Mouse (Mus musculus): ENCODE measurements around the gene Cherp. TPM values are rescaled to one million over a fixed set of nuclear protein-coding genes. Genes with fewer than 3 reads are reported as not detected.

The Cherp gene
- polyA plus RNA-seq, 1 experiment from 2014 or later: 45.6 TPM

GRCm38 (mm10) chr8:72469243-72469642 lies 5.8 kb downstream of the Cherp start:
- no peak overlapping the region for H3K27ac ChIP-seq (replicated peaks)
- H3K9me3 ChIP-seq: no peaks in the 10 kb centered on the region
- H3K4me2 ChIP-seq: no peak overlapping the region
- H3K27me3 ChIP-seq (replicated peaks): no peaks in the 10 kb centered on the region
- no peak overlapping the region for H3K4me3 ChIP-seq
- peaks cover 12% of the 10 kb centered on the region for H3K4me1 ChIP-seq
- no peak for ATAC-seq (ENCODE audit: extremely low read depth, insufficient number of reproducible peaks, low FRiP score, low TSS enrichment)
- no peak overlapping the region for H3K9ac ChIP-seq
- H3K36me3 ChIP-seq: peaks cover 96% of the 10 kb centered on the region
- WGBS: 78% methylated on average over 2 of the region's 2 CpGs

- no peaks in the 10 kb centered on the region for H3K9me3 ChIP-seq
- H3K36me3 ChIP-seq: peaks cover 100% of the 10 kb centered on the region
- no peak overlapping the region for H3K4me2 ChIP-seq
- no peaks in the 10 kb centered on the region for H3K4me1 ChIP-seq
- H3K27me3 ChIP-seq (replicated peaks): no peaks in the 10 kb centered on the region
- WGBS: 93% methylated on average over 10 of the region's 10 CpGs
- no peak overlapping the region for H3K4me3 ChIP-seq
- H3K9ac ChIP-seq: no peak overlapping the region
- H3K27ac ChIP-seq (replicated peaks): no peak overlapping the region
- no peak for ATAC-seq (ENCODE audit: extremely low read depth, insufficient number of reproducible peaks, low FRiP score, low TSS enrichment)
Measured at GRCm38 (mm10) chr8:72464211-72464610, 10.8 kb downstream of the Cherp start.

GRCm38 (mm10) chr8:72459881-72460533 lies 15.0 kb downstream of the Cherp start:
- no peak for ATAC-seq (ENCODE audit: extremely low read depth, insufficient number of reproducible peaks, low FRiP score, low TSS enrichment)
- H3K27me3 ChIP-seq (replicated peaks): no peaks in the 10 kb centered on the region
- no peak overlapping the region for H3K9ac ChIP-seq
- peaks cover 5% of the 10 kb centered on the region; the same call in 1 of the 2 replicates for H3K4me1 ChIP-seq
- no peaks in the 10 kb centered on the region for H3K9me3 ChIP-seq
- no peak overlapping the region for H3K27ac ChIP-seq (replicated peaks)
- 88% methylated on average over 4 of the region's 4 CpGs for WGBS
- peaks cover 92% of the 10 kb centered on the region for H3K36me3 ChIP-seq
- no peak overlapping the region for H3K4me2 ChIP-seq
- H3K4me3 ChIP-seq: no peak overlapping the region

GRCm38 (mm10) chr8:72458457-72458856 lies 16.6 kb downstream of the Cherp start:
- WGBS: 85% methylated on average over 6 of the region's 6 CpGs
- Histone ChIP-seq H3K9me3 (peaks cover 4% of the 10 kb centered on the region; the same call in 1 of the 2 replicates), H3K4me1 (peaks cover 6% of the 10 kb centered on the region; the same call in 1 of the 2 replicates), H3K27me3 (replicated peaks) (no peaks in the 10 kb centered on the region), H3K9ac (no peak overlapping the region), H3K4me3 (no peak overlapping the region), H3K36me3 (peaks cover 92% of the 10 kb centered on the region), H3K4me2 (no peak overlapping the region), H3K27ac (replicated peaks) (no peak overlapping the region)
- ATAC-seq (ENCODE audit: extremely low read depth, insufficient number of reproducible peaks, low FRiP score, low TSS enrichment): no peak

GRCm38 (mm10) chr8:72457806-72458205 lies 17.2 kb downstream of the Cherp start:
- no peak overlapping the region for H3K4me3 ChIP-seq
- no peak overlapping the region for H3K9ac ChIP-seq
- no peak overlapping the region for H3K4me2 ChIP-seq
- peaks cover 92% of the 10 kb centered on the region for H3K36me3 ChIP-seq
- no peak for ATAC-seq (ENCODE audit: extremely low read depth, insufficient number of reproducible peaks, low FRiP score, low TSS enrichment)
- no peaks in the 10 kb centered on the region for H3K27me3 ChIP-seq (replicated peaks)
- H3K4me1 ChIP-seq: peaks cover 6% of the 10 kb centered on the region; the same call in 1 of the 2 replicates
- H3K27ac ChIP-seq (replicated peaks): no peak overlapping the region
- WGBS: 80% methylated on average over 3 of the region's 3 CpGs
- peaks cover 4% of the 10 kb centered on the region; the same call in 1 of the 2 replicates for H3K9me3 ChIP-seq

GRCm38 (mm10) chr8:72455317-72455716 lies 19.7 kb downstream of the Cherp start:
- no peak for ATAC-seq (ENCODE audit: extremely low read depth, insufficient number of reproducible peaks, low FRiP score, low TSS enrichment)
- Histone ChIP-seq H3K27ac (replicated peaks) (no peak overlapping the region), H3K4me1 (peaks cover 6% of the 10 kb centered on the region; the same call in 1 of the 2 replicates), H3K36me3 (peaks cover 90% of the 10 kb centered on the region), H3K4me2 (no peak overlapping the region), H3K9ac (no peak overlapping the region), H3K27me3 (replicated peaks) (no peaks in the 10 kb centered on the region), H3K9me3 (peaks cover 4% of the 10 kb centered on the region; the same call in 1 of the 2 replicates), H3K4me3 (no peak overlapping the region)
- 62% methylated on average over 4 of the region's 4 CpGs for WGBS

GRCm38 (mm10) chr8:72453904-72454303 lies 21.1 kb downstream of the Cherp start:
- no peak overlapping the region for H3K27ac ChIP-seq (replicated peaks)
- no peak overlapping the region for H3K4me2 ChIP-seq
- no peak overlapping the region for H3K4me3 ChIP-seq
- H3K27me3 ChIP-seq (replicated peaks): no peaks in the 10 kb centered on the region
- peaks cover 90% of the 10 kb centered on the region for H3K36me3 ChIP-seq
- WGBS: 98% methylated on average over 2 of the region's 2 CpGs
- no peak overlapping the region for H3K9ac ChIP-seq
- peaks cover 4% of the 10 kb centered on the region; the same call in 1 of the 2 replicates for H3K9me3 ChIP-seq
- peaks cover 6% of the 10 kb centered on the region; the same call in 1 of the 2 replicates for H3K4me1 ChIP-seq
- no peak for ATAC-seq (ENCODE audit: extremely low read depth, insufficient number of reproducible peaks, low FRiP score, low TSS enrichment)

- H3K27me3 ChIP-seq (replicated peaks): no peaks in the 10 kb centered on the region
- no peak overlapping the region for H3K27ac ChIP-seq (replicated peaks)
- no peak overlapping the region for H3K9ac ChIP-seq
- peaks cover 87% of the 10 kb centered on the region for H3K36me3 ChIP-seq
- peaks cover 4% of the 10 kb centered on the region; the same call in 1 of the 2 replicates for H3K9me3 ChIP-seq
- H3K4me1 ChIP-seq: peaks cover 6% of the 10 kb centered on the region; the same call in 1 of the 2 replicates
- H3K4me3 ChIP-seq: no peak overlapping the region
- 61% methylated on average over 8 of the region's 8 CpGs for WGBS
- H3K4me2 ChIP-seq: no peak overlapping the region
- ATAC-seq (ENCODE audit: extremely low read depth, insufficient number of reproducible peaks, low FRiP score, low TSS enrichment): no peak
Measured at GRCm38 (mm10) chr8:72451516-72451915, 23.5 kb downstream of the Cherp start.

GRCm38 (mm10) chr8:72445071-72445470 lies 30.0 kb downstream of the Cherp start:
- H3K9me3 ChIP-seq: no peaks in the 10 kb centered on the region
- no peak for ATAC-seq (ENCODE audit: extremely low read depth, insufficient number of reproducible peaks, low FRiP score, low TSS enrichment)
- H3K27me3 ChIP-seq (replicated peaks): no peaks in the 10 kb centered on the region
- peaks cover 32% of the 10 kb centered on the region for H3K36me3 ChIP-seq
- H3K9ac ChIP-seq: no peak overlapping the region
- peaks cover 10% of the 10 kb centered on the region for H3K4me1 ChIP-seq
- 89% methylated on average over 6 of the region's 6 CpGs for WGBS
- H3K27ac ChIP-seq (replicated peaks): no peak overlapping the region
- H3K4me2 ChIP-seq: no peak overlapping the region
- H3K4me3 ChIP-seq: no peak overlapping the region

- Histone ChIP-seq H3K4me3 (peak overlapping the region; percentile 57), H3K9ac (peak overlapping the region; percentile 88), H3K27me3 (replicated peaks) (no peaks in the 10 kb centered on the region), H3K4me1 (peaks cover 10% of the 10 kb centered on the region), H3K36me3 (peaks cover 21% of the 10 kb centered on the region), H3K4me2 (peak overlapping the region; percentile 71), H3K9me3 (no peaks in the 10 kb centered on the region), H3K27ac (replicated peaks) (peak overlapping the region; percentile 54; the same call in 1 of the 2 replicates)
- ATAC-seq (ENCODE audit: extremely low read depth, insufficient number of reproducible peaks, low FRiP score, low TSS enrichment): no peak
- WGBS: 34% methylated on average over 6 of the region's 6 CpGs
Measured at GRCm38 (mm10) chr8:72443994-72444350, 31.1 kb downstream of the Cherp start.

GRCm38 (mm10) chr8:72443338-72443993 lies 31.6 kb downstream of the Cherp start, which contains the start of the genes Calr3 and 1700030K09Rik:
TSS of gene Calr3 (minus strand) at chr8:72443870.
TSS of gene 1700030K09Rik (plus strand) at chr8:72443880.
- peaks cover 10% of the 10 kb centered on the region for H3K4me1 ChIP-seq
- no peaks in the 10 kb centered on the region for H3K9me3 ChIP-seq
- 5% methylated on average over 34 of the region's 34 CpGs for WGBS
- H3K36me3 ChIP-seq: peaks cover 16% of the 10 kb centered on the region
- H3K4me3 ChIP-seq: peak within 1 kb of the TSS; percentile 57
- peak within 1 kb of the TSS; percentile 71 for H3K4me2 ChIP-seq
- H3K9ac ChIP-seq: peak within 1 kb of the TSS; percentile 88
- H3K27me3 ChIP-seq (replicated peaks): no peaks in the 10 kb centered on the region
- ATAC-seq (ENCODE audit: extremely low read depth, insufficient number of reproducible peaks, low FRiP score, low TSS enrichment): peak; percentile 98
- peak within 1 kb of the TSS; percentile 54; the same call in 1 of the 2 replicates for H3K27ac ChIP-seq (replicated peaks)

All from heart, embryonic 13.5 days (tissue).